Mouse (Mus musculus) frontal cortex, postnatal 36 days (tissue): Measurements from ENCODE around the gene Commd1.

ENCODE experiments used
- DNase-seq, 2 experiments: peaks; one replicate each; pipeline ENCODE4 v3.0.0; 2022; ENCODE audit warnings: low spot score in 2 of 2

The Commd1 gene

DNA sequence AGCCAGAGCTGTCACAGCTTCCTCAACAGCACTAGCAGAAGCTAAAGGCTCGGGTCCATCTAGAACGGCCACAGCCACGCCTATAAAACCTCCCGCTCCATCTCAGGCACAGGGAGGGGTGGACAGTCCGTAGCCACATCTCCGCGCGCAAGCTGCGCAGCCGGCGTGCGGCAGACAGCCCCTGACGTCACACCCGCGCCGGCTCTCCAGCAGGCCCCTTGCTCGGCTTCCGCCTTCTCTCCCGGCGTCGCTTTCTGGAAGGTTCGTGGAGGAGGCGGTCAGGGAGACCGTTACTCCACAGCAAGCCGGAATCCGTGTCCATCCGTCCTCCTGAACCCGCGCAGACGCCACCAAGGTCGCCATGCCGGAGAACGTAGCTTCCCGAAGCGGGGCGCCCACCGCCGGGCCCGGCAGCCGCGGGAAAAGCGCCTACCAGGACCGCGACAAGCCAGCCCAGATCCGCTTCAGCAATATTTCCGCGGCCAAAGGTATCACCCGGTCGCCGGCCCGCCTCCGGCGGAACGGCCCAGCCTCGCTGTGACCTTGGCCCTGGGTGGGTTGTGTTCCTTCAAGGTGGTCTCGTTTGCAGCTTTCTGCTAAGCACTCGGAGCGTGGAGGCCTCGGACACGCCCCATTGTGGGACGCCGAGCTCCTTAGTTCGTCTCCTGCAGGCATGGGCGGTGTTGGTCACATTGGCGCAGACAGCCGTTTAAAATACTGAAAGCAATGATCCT, 8.4 kb upstream of the Commd1 start, which contains the start of gene Cct4:
Gene Cct4, plus strand, starts transcription at position 127 of the 734 bp plus-strand sequence.
- peak; percentile 93 to 96 for DNase-seq

DNA sequence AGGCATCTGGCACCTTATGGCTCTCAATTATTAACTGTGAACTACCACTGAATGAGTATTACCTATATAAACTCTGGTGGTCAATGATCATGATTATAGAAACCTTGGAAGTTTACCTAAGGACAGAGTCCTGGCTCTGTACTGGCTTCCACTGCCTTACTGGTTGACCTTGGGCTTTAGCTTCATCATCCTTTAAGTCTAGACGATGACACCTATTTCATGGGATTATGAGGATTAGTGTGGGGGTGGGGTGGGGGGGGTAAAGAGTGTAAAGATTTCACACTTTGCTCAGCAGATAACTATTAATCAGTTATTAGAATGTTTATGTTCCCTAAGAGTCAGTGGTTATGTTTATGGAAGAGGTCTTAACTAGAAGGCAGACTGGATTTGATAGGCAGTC, 7.6 kb upstream of the Commd1 start:
- no peak for DNase-seq

DNA sequence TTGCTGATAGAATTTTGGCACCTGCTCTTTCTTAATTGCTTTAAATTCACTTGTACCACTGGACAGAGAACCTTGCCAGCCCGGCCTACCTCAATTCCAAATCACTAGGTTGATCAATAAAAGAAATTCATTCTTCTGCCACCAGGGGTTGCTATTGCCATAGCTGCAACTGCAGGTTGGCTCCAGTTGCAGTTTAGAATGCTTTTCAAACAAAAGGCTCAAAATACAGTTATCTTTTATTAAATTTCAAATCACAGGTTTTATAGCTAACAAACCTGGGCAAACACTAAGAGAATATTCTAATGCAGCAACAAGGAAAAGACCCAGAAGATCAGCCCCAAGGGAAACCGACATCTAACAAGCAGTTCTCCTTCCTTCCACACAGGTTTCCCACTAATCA, 5.2 kb upstream of the Commd1 start:
- DNase-seq = peak; percentile 32 to 52

DNA sequence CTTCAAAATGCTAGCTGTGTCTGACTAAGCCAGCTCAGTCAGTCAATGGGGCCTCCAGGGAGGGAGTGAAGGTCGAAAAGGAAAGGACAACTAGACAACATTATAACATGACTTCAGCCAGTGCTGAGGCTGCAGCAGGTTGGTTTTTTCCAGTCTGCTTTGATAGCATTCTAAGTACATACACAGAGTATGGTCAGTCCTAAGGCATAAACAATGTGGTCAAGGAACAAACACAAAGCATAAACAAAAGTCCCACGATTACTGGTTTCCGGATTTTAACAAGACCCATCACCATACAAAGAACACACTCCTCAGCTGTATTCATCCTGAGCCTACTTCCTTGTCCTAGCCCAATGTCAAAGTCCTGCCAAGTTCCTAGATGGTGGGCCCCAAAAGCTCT, 3.3 kb upstream of the Commd1 start:
- DNase-seq = no peak

DNA sequence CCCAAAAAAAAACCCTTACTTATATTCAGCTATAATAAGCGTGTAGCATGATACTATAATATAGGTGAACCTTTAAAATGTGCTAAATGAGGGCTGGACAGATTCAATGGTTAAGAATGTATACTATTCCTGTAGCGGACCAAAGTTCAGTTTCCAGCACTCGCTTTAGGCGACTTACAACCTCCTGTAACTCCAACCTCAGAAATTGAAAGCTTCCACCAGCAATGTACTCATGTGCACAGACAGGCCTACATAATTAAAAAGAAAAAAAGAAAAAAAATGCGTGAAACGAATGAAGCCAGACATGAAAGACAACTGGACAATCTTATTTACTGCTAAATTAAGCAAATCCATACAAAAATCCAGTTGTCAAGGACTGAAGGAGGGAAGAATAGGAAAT, 664 bp upstream of the Commd1 start:
- no peak for DNase-seq

DNA sequence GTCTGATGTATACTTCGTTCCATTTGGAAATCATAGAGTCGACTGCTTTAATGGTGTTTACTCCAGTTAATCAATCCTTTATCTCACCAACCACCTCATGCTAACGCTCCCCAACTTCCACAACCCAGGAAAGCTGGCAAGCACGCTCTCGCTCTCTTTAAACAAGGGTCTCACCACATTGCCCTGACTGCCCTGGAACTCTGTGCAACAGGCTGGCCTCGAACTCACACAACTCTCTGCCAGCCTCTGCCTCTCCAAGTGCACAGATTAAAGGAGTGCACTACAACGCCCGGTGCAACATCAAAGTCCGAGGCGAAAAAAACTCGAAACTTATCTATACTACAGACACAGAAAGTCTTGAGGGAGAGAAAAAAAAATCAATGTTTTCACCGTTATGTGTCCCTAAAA, 635 bp downstream of the Commd1 start:
- DNase-seq = no peak

DNA sequence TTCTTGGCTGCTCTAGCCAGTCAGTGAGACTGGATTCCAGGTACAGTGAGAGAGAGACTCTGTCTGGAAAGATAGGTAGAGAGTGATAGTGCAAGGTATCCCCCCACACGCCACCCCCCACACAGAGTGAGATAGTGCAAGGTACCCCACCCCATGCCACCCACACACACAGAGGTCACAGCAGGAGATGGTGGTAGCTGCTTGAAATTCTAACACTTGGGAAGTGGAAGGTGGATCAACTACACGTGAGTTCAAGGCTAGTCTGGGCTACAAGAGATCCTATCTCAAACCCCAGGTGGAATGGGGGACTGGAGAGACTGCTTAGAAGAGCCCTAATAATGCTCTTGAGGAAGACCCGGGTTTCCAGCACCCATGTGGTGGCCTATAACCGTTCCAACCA, 1.1 kb downstream of the Commd1 start:
- DNase-seq = no peak

DNA sequence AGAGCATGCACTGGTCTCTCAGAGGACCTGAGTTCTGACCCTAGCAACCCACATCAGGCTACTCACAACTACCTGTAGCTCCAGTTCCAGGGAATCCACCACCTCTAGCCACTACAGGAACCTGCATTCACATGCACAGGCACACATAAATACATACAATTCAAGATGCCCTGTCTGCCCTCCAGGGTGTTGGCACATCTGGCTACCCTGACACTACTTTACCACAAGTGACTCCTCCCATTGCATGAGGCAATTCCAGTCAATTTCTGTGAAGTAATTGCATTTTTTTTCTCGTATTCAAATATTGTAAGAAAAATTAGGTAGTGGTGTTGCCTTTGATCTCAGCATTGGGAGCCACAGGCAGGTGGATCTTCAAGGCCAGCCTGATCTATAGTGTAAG, 3.0 kb downstream of the Commd1 start:
- no peak for DNase-seq

DNA sequence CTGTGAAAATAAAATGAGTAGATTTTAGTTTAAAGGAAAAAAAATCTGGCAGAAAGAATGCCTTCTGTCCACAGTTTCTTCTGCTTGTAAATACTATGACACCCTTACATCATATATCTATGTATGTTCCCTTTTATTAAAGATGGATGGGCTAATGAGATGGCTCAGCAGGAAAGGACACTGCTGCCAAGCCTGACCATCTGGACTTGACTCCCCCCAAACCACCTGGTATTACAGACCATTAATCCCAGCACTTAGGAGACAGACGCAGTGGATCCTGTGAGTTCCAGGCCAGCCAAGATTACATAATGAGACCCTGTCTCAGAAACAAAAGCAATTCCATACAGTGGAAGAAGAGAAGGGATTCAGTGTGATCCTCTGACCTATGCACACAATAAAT, 3.5 kb downstream of the Commd1 start:
- no peak for DNase-seq

DNA sequence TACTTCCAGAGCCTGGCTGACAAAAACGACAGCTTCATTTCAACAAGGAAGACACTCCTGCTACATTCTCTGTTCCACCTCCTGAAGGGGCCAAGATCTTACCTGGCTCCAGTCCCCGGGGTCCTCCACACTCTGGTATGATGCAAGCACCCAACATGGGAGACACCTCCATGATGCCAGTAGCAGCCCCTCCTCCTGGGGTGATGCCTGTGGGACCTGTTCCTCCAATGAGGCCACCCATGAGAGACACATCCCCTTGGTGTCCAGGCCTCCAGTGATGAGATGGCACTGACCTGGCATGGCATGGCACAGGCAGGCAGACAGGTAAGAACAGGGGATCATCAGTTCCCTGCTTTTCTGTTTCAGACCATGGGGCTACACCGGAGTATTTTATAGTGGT, 4.0 kb downstream of the Commd1 start:
- no peak for DNase-seq

DNA sequence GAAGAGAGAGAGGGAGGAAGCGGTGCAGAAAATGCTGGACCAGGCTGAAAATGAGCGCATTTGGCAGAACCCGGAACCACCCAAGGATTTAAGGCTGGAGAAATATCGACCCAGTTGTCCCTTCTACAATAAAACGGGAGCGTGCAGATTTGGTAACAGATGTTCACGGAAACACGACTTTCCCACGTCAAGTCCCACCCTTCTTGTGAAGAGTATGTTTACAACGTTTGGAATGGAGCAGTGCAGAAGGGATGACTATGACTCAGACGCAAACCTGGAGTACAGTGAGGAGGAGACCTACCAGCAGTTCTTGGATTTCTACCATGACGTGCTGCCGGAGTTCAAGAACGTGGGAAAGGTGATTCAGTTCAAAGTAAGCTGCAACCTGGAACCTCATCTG, 8.6 kb downstream of the Commd1 start:
- peak; percentile 19 to 45 for DNase-seq

DNA sequence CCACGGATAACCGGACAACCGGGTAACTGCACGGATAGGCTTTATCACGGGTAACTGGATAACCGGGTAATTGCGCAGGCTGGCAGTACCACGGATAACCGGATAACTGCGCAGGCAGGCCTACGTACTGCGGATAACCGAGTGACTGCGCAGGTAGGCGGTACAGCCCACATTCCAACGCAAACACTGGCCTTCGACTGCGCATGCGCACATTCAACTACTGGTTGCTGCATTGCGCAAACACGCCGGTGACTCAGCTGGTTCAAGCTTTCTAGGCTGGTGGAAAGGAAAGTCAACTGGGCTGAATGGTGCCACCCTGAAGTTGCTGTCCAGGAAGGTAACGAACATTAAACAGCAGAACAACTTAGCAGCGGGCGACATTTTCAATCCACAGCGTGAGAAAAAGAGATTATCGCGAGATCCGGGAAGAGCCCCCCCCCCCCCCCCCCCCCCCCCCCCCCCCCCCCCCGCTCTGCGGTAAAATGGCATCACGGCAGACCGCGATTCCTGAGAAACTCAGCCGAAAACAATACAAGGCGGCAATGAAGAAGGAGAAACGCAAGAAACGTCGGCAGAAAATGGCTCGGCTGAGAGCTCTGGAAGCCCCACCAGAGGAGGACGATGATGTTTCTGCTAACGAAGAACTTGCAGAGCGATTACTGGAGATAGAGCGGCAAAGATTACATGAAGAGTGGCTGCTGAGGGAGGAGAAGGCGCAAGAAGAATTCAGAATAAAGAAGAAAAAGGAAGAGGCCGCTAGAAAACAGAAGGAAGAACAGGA, 9.2 kb downstream of the Commd1 start:
- DNase-seq = peak; percentile 84 to 87

DNA sequence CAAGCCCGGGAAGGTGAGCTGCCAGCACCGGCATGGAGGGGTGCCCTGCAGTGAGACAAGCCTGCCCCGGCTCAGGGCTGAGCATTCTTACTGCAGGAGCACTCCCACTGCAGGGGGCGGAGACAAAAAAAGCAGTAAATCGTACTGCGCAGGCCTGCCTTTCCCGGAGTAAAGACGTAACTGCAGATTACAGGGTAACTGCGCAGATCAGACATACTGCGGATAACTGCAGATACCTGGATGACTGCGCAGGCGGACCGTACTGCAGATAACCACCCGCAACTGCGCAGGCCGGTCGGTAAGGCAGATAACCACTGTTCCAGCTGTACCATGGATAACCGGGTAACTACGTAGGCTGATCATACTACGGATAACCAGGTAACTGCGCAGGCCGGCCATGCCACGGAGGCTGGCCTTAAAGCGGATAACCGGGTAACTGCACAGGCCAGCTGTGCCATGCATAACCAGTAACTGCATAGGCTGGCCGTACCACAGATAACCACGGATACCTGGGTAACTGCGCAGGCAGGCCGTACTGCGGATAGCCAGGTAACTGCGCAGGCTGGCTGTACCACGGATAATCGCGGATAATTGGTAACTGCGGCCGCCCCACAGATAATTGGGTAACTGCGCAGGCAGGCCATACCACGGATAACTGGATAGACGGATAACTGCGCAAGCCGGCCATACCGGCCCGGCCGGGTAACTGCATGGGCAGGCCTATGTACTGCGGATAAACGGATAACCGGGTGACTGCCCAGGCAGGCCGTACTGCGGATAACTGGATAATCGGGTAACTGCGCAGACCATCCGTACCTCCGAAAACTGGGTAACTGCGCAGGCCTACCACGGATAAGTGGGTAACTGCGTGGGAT, 10.1 kb downstream of the Commd1 start, which contains the start of gene Zrsr1:
Gene Zrsr1, plus strand, starts transcription at position 171 of the 875 bp plus-strand sequence.
- peak; percentile 70 to 85 for DNase-seq

DNA sequence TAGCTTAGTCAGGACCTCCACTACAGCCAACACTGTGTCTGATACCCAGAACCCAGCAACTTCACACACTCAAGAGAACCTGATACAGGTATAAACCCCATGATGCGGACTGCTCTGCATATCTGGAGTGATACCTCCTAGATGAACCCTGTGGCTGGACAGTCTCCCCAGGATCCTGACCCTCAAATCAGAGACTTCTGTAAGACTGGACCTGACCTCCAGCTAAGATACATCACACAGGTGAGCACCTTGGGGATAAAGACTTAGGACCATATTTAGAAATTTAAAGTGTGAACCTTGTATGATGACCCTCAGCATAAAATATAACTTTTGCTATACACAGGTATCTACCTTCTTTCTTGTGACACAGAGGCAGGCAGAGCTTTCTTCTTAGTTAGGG, 11.6 kb downstream of the Commd1 start:
- no peak for DNase-seq

DNA sequence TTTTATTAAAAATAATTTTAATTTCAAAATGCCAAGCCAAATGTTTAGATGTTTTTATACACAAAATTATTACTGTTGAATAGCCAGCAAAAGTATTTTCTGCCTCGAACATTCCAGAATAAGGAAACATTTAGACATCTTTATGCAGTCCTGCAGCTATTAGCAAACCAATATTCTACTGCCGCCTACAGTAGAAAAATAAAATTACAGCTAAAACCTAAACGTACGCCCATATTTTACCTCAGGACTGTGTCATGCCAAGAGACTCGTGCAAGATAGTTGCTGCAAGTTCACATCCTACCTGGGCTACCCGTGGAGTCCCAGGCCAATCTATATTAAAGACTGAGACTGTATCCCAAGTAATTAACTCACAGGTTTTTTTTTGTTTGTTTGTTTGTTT, 12.7 kb downstream of the Commd1 start:
- DNase-seq = no peak

DNA sequence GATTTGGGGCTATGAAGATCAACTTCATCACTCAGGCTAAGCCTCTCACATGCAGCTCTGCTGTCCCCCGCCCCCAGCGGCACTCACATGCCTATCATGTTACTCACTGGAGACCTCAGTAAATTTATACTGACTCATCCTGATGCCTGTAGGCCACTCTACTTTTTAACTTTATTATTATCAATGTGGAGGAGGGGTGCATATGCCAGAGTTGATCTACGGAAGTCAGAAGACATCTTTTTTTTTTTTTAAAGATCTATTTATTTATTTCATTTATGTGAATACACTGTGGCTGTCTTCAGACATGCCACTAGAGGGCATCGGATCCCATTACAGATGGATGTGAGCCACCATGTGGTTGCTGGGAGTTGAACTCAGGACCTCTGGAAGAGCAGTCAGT, 16.7 kb downstream of the Commd1 start:
- no peak for DNase-seq

DNA sequence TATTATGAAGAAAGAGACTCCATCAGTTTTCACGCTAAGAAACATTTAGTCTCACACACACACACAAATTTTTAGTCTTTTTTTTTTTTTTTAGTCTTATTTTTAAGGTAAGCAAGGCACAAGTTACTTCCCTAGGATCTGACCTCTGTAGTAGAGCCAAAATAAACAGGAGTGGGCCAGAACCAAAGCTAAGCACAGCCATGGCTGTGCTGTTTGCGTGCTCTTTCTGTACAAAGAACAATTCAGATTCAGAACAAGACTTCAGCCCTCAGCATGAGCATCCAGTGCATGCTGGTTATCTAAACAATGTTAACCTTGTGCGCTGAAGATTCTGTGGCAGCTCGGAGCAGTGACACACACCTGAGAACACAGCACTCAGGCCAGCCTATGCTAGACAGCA, 17.8 kb downstream of the Commd1 start:
- no peak for DNase-seq

DNA sequence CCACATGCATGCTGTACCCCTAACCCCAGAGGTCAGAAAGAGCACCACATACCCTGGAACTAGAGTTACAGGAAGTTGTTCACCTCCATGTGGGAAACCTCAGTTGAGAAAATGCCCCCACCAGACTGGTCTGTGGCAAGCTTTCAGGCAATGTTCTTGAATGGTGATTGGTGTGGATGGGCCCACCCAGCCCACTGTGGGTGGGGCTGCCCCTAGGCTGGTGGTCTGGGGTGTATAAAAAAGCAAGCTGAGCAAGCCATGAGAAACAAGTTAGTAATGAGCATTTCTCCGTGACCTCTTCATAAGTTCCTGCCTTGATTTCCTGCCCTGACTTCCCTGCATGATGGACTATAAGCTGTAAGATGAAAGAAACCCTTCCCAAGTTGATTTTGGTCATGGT, 20.1 kb downstream of the Commd1 start:
- no peak for DNase-seq

DNA sequence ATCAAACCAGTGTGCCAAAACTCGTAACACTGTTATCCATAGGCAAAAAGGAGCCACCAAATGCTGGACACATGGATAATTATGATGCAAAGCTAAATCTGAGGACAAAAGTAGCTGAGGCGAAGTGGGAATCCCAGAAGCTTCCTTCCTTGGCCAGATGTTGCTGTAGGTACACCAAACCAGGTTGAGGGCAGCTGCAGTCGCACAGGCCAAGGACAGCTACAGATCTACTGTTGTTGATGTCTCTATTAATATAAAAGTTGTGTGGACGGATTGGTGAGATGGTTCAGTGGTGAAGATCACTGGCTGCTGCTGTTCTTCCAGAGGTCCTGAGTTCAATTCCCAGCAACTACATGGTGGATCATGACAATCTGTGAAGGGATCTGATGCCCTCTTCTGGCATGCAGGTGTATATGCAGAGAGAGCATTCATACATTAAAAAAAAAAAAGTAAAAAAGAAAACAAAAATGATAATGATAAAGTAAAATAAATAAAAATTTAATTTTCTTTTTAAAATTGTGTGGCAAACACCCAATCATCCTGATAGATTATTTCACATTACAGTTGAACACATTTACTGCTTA, 24.3 kb downstream of the Commd1 start:
- no peak for DNase-seq

DNA sequence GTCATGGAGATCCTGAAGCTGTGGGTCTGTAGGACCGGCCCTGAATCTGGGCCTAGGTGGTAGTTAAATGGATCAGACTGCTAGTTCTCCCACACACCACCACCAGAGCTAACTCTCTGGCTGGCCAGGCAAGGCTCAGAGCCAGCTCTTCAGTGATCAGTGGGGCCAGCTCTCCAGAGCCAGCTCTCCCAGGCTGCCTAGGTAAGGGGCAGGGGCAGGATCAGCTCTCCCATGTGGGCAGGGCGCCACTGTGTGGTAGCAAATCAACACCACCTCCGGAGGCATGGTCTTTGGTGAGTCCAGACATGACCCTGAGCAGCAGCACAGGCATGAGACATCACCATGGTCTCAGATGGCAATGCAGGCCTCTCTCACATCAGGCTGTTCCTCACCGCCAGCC, 25.4 kb downstream of the Commd1 start:
- DNase-seq = peak in 1 of 2 experiments; percentile 30

DNA sequence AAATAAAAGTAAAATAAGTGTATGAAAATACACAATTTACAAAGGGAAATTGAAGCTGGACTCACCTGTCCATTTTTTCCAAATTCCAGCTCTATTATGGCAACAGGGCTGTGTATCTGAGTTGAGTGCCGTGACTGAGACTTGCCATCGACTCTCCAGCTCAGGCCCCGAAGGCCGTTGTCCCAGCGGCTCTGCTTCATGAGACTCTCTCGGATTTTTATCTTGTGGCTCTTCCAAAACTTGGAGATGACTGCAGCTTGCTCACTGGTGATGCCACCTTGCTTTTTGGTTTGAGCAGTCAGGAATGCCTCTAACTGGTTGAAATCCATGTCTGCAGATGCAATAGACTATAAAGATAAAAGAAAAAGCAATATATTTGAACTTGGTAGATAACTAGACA, 25.8 kb downstream of the Commd1 start:
- no peak for DNase-seq

DNA sequence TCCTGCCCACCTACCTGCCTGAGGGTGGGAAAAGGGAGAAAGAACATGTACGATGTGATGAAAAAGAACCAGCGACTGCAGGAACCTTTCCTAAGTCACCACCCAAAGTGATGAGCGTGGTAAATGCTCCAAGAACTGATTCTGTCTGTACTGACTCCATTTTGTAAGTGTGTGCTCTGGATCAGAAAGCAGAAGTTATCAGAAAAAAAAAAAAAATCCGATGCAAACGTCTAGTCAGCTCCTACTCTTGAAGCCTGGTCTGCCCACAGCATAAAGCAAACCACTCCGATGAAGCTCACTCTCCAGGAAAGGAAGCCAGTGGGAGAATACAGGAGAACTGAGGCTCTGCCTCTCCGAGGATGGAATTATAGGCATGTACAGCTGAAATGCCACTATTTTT, 29.5 kb downstream of the Commd1 start:
- no peak for DNase-seq
